Comparison of ENCODE assay signal across 8 mouse cellular contexts in the genomic region with DNA sequence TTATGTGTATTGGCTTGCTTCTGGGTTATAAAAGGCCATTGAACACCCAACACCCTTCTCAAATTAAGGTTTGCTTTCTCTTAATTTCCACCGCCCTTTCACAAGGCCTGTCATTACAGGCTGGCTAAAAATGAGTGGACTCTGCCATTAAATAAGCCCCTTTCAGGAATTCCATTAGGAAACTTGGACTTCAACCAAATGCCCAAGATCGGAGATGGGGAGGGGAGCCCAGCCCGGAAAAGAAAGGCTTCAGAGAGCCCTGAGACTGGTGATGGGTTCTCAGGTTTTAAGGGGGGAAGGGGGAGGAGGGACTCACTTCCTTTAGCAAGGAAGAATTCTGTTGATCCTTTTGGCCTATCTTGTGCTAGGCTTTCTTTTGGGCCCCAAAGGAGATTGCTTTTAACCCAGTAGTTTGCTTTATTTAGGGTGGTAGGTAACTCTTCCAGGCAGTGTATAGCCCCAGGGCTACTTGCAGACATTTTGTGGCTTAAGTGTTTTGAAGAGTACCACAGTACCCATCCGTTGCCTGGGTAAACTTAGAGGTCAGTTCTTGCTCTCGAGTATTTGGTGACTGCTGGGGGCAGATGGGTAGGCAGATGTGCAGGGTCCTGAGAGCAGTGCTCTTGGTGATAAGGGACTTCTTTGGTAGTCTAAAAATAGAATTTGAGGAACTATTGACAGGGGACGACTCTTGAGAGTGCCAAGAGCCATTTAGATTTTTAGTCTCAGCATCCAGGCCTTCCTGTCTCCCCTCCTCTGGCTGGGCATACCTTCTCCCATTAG. TPM values are rescaled to one million over a fixed set of nuclear protein-coding genes. Genes with fewer than 3 reads are reported as not detected.
DNase-seq lines count a peak whose midpoint lies in the region; ATAC-seq and TF ChIP-seq lines count a peak whose summit lies in the region.
"Had no signal": no experiment of that assay in that cellular context is flagged by ENCODE, and none has a peak within 500 bp of the region (broad histone marks: within the 10 kb centered on the region; RNA-seq: fewer than 3 reads in every experiment).

No protein-coding gene starts in this region.

- H3K27ac ChIP-seq in left cerebral cortex, adult 2 months, result peak overlapping the region; percentile 28; the same call in 1 of the 2 replicates
- H3K27ac ChIP-seq in heart, postnatal 0 days (ENCODE audit: low read depth), result peak overlapping the region; percentile 71
- H3K27ac ChIP-seq in midbrain, embryonic 15.5 days, result peak overlapping the region; percentile 7; the same call in 1 of the 2 replicates

- H3K27me3 ChIP-seq in heart, postnatal 0 days (ENCODE audit: control insufficient read depth, insufficient read depth, low read length), result no peaks in the 10 kb centered on the region
- H3K27me3 ChIP-seq in midbrain, embryonic 15.5 days (replicated peaks), result no peaks in the 10 kb centered on the region

- peaks cover 3% of the 10 kb centered on the region; the same call in 1 of the 2 replicates for H3K36me3 ChIP-seq in heart, postnatal 0 days (replicated peaks; ENCODE audit: control insufficient read depth, insufficient read depth, low read length)
- H3K36me3 ChIP-seq in midbrain, embryonic 15.5 days (replicated peaks), result no peaks in the 10 kb centered on the region

- H3K9ac ChIP-seq in heart, postnatal 0 days (replicated peaks; ENCODE audit: low read depth, low read length), result no peak overlapping the region
- no peak overlapping the region for H3K9ac ChIP-seq in midbrain, embryonic 15.5 days

- ATAC-seq in common myeloid progenitor, adult 5-6 weeks (replicated peaks; ENCODE audit: low read depth, poor library complexity, severe bottlenecking), result peak; percentile 46
- ATAC-seq in heart, postnatal 0 days (ENCODE audit: insufficient read depth, low read depth), result no peak
- ATAC-seq in midbrain, embryonic 15.5 days (replicated peaks), result no peak

- DNase-seq in left cerebral cortex, adult 2 months (ENCODE audit: extremely low spot score in 1 of 2, low spot score in 2 of 2), result no peak
- no peak for DNase-seq in left cerebral cortex, postnatal 14 days (ENCODE audit: low spot score in 2 of 2)
- no peak for DNase-seq in heart, postnatal 0 days (ENCODE audit: low spot score)
- DNase-seq in adrenal gland, postnatal 25 days, result no peak
- no peak for DNase-seq in gastrocnemius, postnatal 36 days

- TF ChIP-seq EP300 in heart, postnatal 0 days (IDR thresholded peaks at IDR 0.05; ENCODE audit: low read depth), result no peak

- H3K4me3 ChIP-seq in left cerebral cortex, adult 2 months, result no peak overlapping the region
- H3K4me3 ChIP-seq in heart, postnatal 0 days (ENCODE audit: low read depth, low read length), result no peak overlapping the region
- H3K4me3 ChIP-seq in midbrain, embryonic 15.5 days, result no peak overlapping the region

- no peaks in the 10 kb centered on the region for H3K9me3 ChIP-seq in heart, postnatal 0 days (replicated peaks; ENCODE audit: control insufficient read depth, low read length)
- no peaks in the 10 kb centered on the region for H3K9me3 ChIP-seq in midbrain, embryonic 15.5 days

- H3K4me1 ChIP-seq in heart, postnatal 0 days (ENCODE audit: control insufficient read depth, insufficient read depth), result peaks cover 65% of the 10 kb centered on the region
- peaks cover 64% of the 10 kb centered on the region for H3K4me1 ChIP-seq in midbrain, embryonic 15.5 days

- no peak for TF ChIP-seq CTCF in left cerebral cortex, adult 2 months (IDR thresholded peaks at IDR 0.05)
- TF ChIP-seq CTCF in heart, postnatal 0 days (IDR thresholded peaks at IDR 0.05; ENCODE audit: low read depth), result no peak

- intact Hi-C loops in left cerebral cortex, adult 2 months (cut with DNase I), result no loop called here
- intact Hi-C loops in left cerebral cortex, postnatal 14 days (cut with DNase I), result no loop called here
- intact Hi-C loops in gastrocnemius, postnatal 36 days (cut with DNase I), result no loop called here

- 33% methylated on average over 6 of the region's 6 CpGs for whole genome bisulfite sequencing in heart, postnatal 0 days
- 45% methylated on average over 6 of the region's 6 CpGs for WGBS in midbrain, embryonic 15.5 days

- no peak overlapping the region for H3K4me2 ChIP-seq in heart, postnatal 0 days (ENCODE audit: low read depth, low read length)
- H3K4me2 ChIP-seq in midbrain, embryonic 15.5 days, result no peak overlapping the region

RNA-seq across cellular contexts. Expression of gene Abcg1, which starts 13.1 kb away (rescaled TPM):
- 10 to 100 TPM; 76.5 to 77.6 TPM for total RNA-seq in left cerebral cortex, adult 2 months (2021)
- total RNA-seq in left cerebral cortex, postnatal 14 days (2021), result 10 to 100 TPM; 41.6 to 52.7 TPM
- 19.5 and 22.7 TPM in 2 replicates for total RNA-seq in common myeloid progenitor, adult 5-6 weeks (2017)
- total RNA-seq in heart, postnatal 0 days (2014; rRNA removed; ENCODE audit: low replicate concordance), result 11.3 and 13.5 TPM in 2 replicates
- 9.6 and 10.1 TPM in 2 replicates for polyA plus RNA-seq in heart, postnatal 0 days (2015; fragmentation: Nextera tagmentation; extraction: Ambion mirVana)
- polyA plus RNA-seq in midbrain, embryonic 15.5 days (2015; fragmentation: Nextera tagmentation; extraction: Ambion mirVana), result 22.6 and 23.8 TPM in 2 replicates
- total RNA-seq in adrenal gland, postnatal 25 days (2021), result 5.6 and 15.8 TPM in 2 replicates
- total RNA-seq in gastrocnemius, postnatal 36 days (2021), result 1 to 10 TPM; 1.7 to 2.3 TPM

RNA-seq across cellular contexts. Expression of gene Tff3, which starts 58.9 kb away (rescaled TPM):
- not detected for total RNA-seq in left cerebral cortex, adult 2 months (2021)
- not detected for total RNA-seq in left cerebral cortex, postnatal 14 days (2021)
- not detected in 2 replicates for total RNA-seq in common myeloid progenitor, adult 5-6 weeks (2017)
- not detected in 2 replicates for total RNA-seq in heart, postnatal 0 days (2014; rRNA removed; ENCODE audit: low replicate concordance)
- not detected in 2 replicates for polyA plus RNA-seq in heart, postnatal 0 days (2015; fragmentation: Nextera tagmentation; extraction: Ambion mirVana)
- 0.40 and 1.4 TPM in 2 replicates for polyA plus RNA-seq in midbrain, embryonic 15.5 days (2015; fragmentation: Nextera tagmentation; extraction: Ambion mirVana)
- not detected in 2 replicates for total RNA-seq in adrenal gland, postnatal 25 days (2021)
- total RNA-seq in gastrocnemius, postnatal 36 days (2021), result not detected
- total RNA-seq: layer of hippocampus, adult 18-20 months had no signal

Comparison
In these comparisons a context has a peak if more than half of its experiments do, and no peak if none do; other contexts are left out.
1. H3K27ac ChIP-seq: peak in every context shown above with its lines; median percentile 71 in heart, postnatal 0 days; 28 in left cerebral cortex, adult 2 months; 7 in midbrain, embryonic 15.5 days.